Mouse (Mus musculus): ENCODE data around the gene Mid1ip1. TPM values are rescaled to one million over a fixed set of nuclear protein-coding genes. Genes with fewer than 3 reads are reported as not detected.
A peak's percentile ranks its signal among the peaks of the same experiment; 100 is the strongest.

The Mid1ip1 gene
- 50.6 and 119 TPM in 2 replicates for polyA plus RNA-seq (2012; ENCODE audit: insufficient read depth, insufficient read length, missing spikeins)

- H3K4me1 ChIP-seq (ENCODE audit: control insufficient read depth, insufficient read depth, insufficient read length, low read length) = no peaks in the 10 kb centered on the region
- H3K27ac ChIP-seq (replicated peaks; ENCODE audit: low read depth, low read length) = peak within 1 kb of the TSS; percentile 66
- H3K4me3 ChIP-seq (ENCODE audit: insufficient read depth, low read depth, low read length) = peak within 1 kb of the TSS; percentile 58
Observed at GRCm38 (mm10) chrX:10714696-10715140, at the start of gene Mid1ip1. TSS of gene Mid1ip1 (plus strand) at chrX:10715013.

GRCm38 (mm10) chrX:10694455-10695180 is 20.2 kb upstream of the Mid1ip1 start:
- Histone ChIP-seq H3K27ac (replicated peaks; ENCODE audit: low read depth, low read length) (no peak overlapping the region), H3K4me3 (ENCODE audit: insufficient read depth, low read depth, low read length) (no peak overlapping the region), H3K4me1 (ENCODE audit: control insufficient read depth, insufficient read depth, insufficient read length, low read length) (no peaks in the 10 kb centered on the region)

GRCm38 (mm10) chrX:10706728-10707127 is 8.1 kb upstream of the Mid1ip1 start:
- Histone ChIP-seq H3K4me3 (ENCODE audit: insufficient read depth, low read depth, low read length) (no peak overlapping the region), H3K4me1 (ENCODE audit: control insufficient read depth, insufficient read depth, insufficient read length, low read length) (no peaks in the 10 kb centered on the region), H3K27ac (replicated peaks; ENCODE audit: low read depth, low read length) (no peak overlapping the region)

GRCm38 (mm10) chrX:10713839-10714637 is 775 bp upstream of the Mid1ip1 start:
- Histone ChIP-seq H3K4me3 (ENCODE audit: insufficient read depth, low read depth, low read length) (peak overlapping the region; percentile 45), H3K4me1 (ENCODE audit: control insufficient read depth, insufficient read depth, insufficient read length, low read length) (no peaks in the 10 kb centered on the region), H3K27ac (replicated peaks; ENCODE audit: low read depth, low read length) (no peak overlapping the region)

- Histone ChIP-seq H3K4me1 (ENCODE audit: control insufficient read depth, insufficient read depth, insufficient read length, low read length) (no peaks in the 10 kb centered on the region), H3K4me3 (ENCODE audit: insufficient read depth, low read depth, low read length) (peak overlapping the region; percentile 96), H3K27ac (replicated peaks; ENCODE audit: low read depth, low read length) (peak overlapping the region; percentile 90)
Observed at GRCm38 (mm10) chrX:10716917-10717763, 2.3 kb downstream of the Mid1ip1 start.

- Histone ChIP-seq H3K4me1 (ENCODE audit: control insufficient read depth, insufficient read depth, insufficient read length, low read length) (no peaks in the 10 kb centered on the region), H3K4me3 (ENCODE audit: insufficient read depth, low read depth, low read length) (peak overlapping the region; percentile 96), H3K27ac (replicated peaks; ENCODE audit: low read depth, low read length) (peak overlapping the region; percentile 90)
Observed at GRCm38 (mm10) chrX:10718021-10718837, 3.4 kb downstream of the Mid1ip1 start.

- no peaks in the 10 kb centered on the region for H3K4me1 ChIP-seq (ENCODE audit: control insufficient read depth, insufficient read depth, insufficient read length, low read length)
- peak overlapping the region; percentile 96 for H3K4me3 ChIP-seq (ENCODE audit: insufficient read depth, low read depth, low read length)
- peak overlapping the region; percentile 90 for H3K27ac ChIP-seq (replicated peaks; ENCODE audit: low read depth, low read length)
Observed at GRCm38 (mm10) chrX:10718838-10719539, 4.2 kb downstream of the Mid1ip1 start.

- Histone ChIP-seq H3K4me3 (ENCODE audit: insufficient read depth, low read depth, low read length) (no peak overlapping the region), H3K4me1 (ENCODE audit: control insufficient read depth, insufficient read depth, insufficient read length, low read length) (no peaks in the 10 kb centered on the region), H3K27ac (replicated peaks; ENCODE audit: low read depth, low read length) (no peak overlapping the region)
Observed at GRCm38 (mm10) chrX:10720391-10720790, 5.6 kb downstream of the Mid1ip1 start.

GRCm38 (mm10) chrX:10724571-10724970 is 9.8 kb downstream of the Mid1ip1 start:
- no peaks in the 10 kb centered on the region for H3K4me1 ChIP-seq (ENCODE audit: control insufficient read depth, insufficient read depth, insufficient read length, low read length)
- no peak overlapping the region for H3K4me3 ChIP-seq (ENCODE audit: insufficient read depth, low read depth, low read length)
- H3K27ac ChIP-seq (replicated peaks; ENCODE audit: low read depth, low read length) = no peak overlapping the region

GRCm38 (mm10) chrX:10729488-10729887 is 14.7 kb downstream of the Mid1ip1 start:
- no peaks in the 10 kb centered on the region for H3K4me1 ChIP-seq (ENCODE audit: control insufficient read depth, insufficient read depth, insufficient read length, low read length)
- no peak overlapping the region for H3K4me3 ChIP-seq (ENCODE audit: insufficient read depth, low read depth, low read length)
- peak overlapping the region; percentile 45 for H3K27ac ChIP-seq (replicated peaks; ENCODE audit: low read depth, low read length)

- Histone ChIP-seq H3K4me3 (ENCODE audit: insufficient read depth, low read depth, low read length) (no peak overlapping the region), H3K27ac (replicated peaks; ENCODE audit: low read depth, low read length) (0 out of 2 replicates have a peak overlapping the region, but pooled peaks have one; percentile 8), H3K4me1 (ENCODE audit: control insufficient read depth, insufficient read depth, insufficient read length, low read length) (no peaks in the 10 kb centered on the region)
Observed at GRCm38 (mm10) chrX:10734453-10734852, 19.6 kb downstream of the Mid1ip1 start.

GRCm38 (mm10) chrX:10734874-10735273 is 20.1 kb downstream of the Mid1ip1 start:
- no peaks in the 10 kb centered on the region for H3K4me1 ChIP-seq (ENCODE audit: control insufficient read depth, insufficient read depth, insufficient read length, low read length)
- H3K4me3 ChIP-seq (ENCODE audit: insufficient read depth, low read depth, low read length) = no peak overlapping the region
- no peak overlapping the region for H3K27ac ChIP-seq (replicated peaks; ENCODE audit: low read depth, low read length)

GRCm38 (mm10) chrX:10758866-10759265 is 44.1 kb downstream of the Mid1ip1 start:
- Histone ChIP-seq H3K4me3 (ENCODE audit: insufficient read depth, low read depth, low read length) (no peak overlapping the region), H3K27ac (replicated peaks; ENCODE audit: low read depth, low read length) (no peak overlapping the region), H3K4me1 (ENCODE audit: control insufficient read depth, insufficient read depth, insufficient read length, low read length) (no peaks in the 10 kb centered on the region)

Data from brown adipose tissue, adult 24 weeks (tissue).